Mouse (Mus musculus) cerebellum, postnatal 36 days (tissue): ENCODE data around the gene Osbpl11.
A peak's percentile ranks its signal among the peaks of the same experiment; 100 is the strongest.
"Not testable (repeated sequence)": the region's sequence is repeated elsewhere in the genome, so short reads cannot be mapped to it uniquely, and the experiment has no call there.

Experiments used
- DNase-seq, 2 experiments: peaks; one replicate each; pipeline ENCODE4 v3.0.0; 2021 to 2022; ENCODE audit warnings: mixed read lengths in 2 of 2

Osbpl11 gene

GRCm38 (mm10) chr16:33184901-33185260 is at the start of gene Osbpl11:
Gene Osbpl11 (plus strand): TSS chr16:33185071.
- peak; percentile 95 to 96 for DNase-seq

DNA sequence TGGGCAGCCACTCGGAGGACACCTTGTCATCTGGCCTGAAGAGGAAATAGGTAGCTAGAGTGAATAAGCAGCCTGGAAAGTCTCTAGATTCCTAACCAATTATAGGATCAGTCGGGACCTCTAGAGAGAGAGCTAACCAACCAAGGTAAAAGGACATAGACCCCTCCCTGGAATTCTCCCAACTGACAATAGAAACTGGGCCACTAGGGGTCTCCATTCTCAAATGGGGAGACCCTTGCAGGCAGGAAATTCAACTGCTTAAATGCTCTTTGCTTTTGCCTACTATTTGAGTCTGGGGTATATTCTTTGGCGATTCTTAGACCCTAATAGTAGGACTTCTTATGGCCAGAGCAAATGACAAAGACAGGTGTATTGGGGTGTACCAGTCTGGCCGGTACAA is 49.7 kb upstream of the Osbpl11 start:
- no peak for DNase-seq

DNA sequence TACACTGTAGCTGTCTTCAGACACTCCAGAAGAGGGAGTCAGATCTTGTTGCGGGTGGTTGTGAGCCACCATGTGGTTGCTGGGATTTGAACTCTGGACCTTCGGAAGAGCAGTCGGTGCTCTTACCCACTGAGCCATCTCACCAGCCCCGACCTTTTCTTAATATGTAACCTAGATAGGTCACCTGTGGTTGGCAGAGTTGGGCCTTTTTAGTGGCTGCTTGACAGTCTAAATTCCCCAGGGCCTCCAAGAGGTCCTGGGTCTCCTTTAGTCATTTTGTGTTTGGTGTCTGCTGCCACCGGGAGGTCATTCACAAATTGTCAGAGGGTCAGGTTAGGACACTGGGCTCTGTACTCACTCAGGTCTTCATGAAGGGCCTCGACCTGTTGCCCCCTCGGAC is 45.8 kb upstream of the Osbpl11 start:
- not testable (repeated sequence) for DNase-seq

- no peak for DNase-seq
These were observed 43.1 kb upstream of the Osbpl11 start for GRCm38 (mm10) chr16:33141758-33142280.

DNA sequence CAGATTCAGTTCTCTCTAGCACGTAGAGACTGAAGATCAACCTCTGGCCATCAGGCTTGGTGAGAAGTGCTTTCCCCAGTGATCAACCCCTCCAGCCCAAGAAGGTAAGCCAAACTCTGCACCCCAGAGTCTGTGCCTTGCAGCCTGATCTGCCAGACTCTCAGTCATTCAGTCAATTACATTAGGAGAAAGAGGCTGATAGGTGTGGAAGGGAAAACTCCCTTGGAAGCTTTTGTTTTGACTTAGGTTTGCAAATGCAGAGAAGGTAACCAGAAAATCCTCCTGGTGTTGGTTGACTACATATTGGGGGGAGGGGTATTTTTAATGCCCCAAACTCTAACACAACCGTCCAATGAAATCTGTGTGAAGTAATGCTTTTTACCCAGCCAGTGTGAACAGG is 41.4 kb upstream of the Osbpl11 start:
- no peak for DNase-seq

DNA sequence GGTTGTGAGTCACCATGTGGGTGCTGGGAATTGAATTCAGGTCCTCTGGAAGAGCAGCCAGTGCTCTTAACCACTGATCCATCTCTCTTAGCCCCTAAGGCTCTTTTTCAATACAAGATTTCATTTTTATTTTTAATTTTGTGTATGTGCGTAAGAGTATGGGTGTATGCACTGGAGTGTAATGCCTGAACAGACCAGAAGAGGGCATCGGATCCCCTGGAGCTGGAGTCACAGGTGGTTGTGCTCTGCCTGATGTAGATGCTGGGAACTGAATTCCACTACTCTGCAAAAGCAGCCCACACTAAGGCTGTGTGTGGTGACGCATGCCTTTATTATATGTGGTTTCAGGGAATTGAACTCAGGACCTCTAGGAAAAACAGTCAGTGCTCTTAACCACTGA is 38.7 kb upstream of the Osbpl11 start:
- no peak for DNase-seq

DNA sequence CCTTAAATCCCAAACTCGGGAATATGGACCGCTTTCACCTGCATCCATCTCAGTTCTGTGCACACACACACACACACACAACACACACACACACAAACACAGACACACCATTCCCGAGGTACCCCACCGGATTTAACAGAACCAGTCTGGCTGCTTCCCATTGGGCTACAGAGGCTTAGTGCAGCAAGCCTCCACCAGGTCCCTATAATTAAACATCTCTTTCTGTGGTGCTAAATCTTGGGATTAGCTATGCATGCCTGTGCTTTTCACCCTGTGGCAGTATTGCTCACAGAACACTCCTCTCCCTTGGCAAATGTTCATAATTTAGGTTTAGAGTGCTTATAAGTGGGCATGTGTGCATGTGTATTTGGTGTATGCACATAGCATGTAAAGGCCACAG is 36.7 kb upstream of the Osbpl11 start:
- DNase-seq, result no peak

GRCm38 (mm10) chr16:33150875-33151274 is 34.0 kb upstream of the Osbpl11 start:
- DNase-seq, result not testable (repeated sequence)

DNA sequence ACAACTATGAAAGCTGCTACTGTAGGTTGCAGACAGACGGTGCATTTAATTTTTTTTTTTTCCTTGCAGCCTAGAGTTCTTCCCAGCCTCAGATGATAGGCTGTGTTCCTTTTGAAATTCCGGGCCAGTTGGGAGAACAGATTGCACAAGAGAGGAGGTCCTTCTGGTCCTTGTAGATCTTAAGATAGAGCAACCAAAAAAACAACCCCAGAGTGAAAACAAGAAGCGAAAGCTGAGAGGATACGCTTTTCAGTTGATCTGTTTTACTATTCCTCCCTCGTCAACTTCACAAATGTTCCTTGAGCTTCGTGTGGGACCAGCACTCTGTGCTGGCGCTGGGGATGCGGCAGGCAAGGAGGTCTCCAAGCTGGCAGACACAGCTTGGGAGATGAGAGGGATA is 33.3 kb upstream of the Osbpl11 start:
- DNase-seq, result peak in 1 of 2 experiments; percentile 31

DNA sequence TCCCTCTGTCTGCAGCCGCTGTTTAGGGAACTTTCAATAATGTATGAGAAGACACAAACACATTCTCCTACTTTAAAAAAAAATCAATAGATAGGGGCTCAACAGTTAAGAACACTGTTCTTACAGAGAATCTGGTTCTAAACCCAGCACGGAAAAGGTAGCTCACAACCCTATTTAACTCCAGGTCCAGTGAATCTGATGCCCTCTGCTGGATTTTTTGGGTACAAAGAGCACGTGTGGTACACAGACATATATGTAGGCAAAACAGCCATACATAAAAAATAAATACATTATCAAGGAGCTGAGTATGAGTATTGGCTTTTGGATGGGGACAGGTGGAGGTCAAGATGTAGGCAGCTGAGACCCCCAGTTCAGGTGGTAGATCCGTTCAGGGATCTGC is 29.9 kb upstream of the Osbpl11 start:
- DNase-seq, result peak in 1 of 2 experiments; percentile 38

GRCm38 (mm10) chr16:33158006-33158405 is 26.9 kb upstream of the Osbpl11 start:
- no peak for DNase-seq

DNA sequence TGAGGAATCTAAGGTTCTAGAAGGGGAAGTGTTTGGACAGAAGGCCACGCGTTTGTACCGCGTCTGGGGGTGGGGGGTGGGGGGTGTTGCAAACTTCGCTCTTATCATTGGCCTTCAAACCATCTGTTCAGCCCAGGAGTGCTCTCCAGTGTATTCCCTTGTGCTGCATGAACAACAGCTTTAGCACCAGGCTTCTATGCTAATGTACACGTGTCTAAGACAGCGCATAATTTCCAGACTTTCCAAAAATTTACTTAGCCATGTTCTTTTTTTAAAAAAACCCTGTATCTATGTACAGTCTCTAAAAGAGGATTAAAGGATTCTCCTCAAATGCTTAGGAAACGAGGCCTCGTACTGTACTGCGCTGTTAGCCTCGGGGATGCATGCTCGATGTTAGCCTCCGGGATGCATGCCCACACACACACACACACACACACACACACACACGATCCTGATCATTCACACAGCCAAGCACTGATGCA is 26.2 kb upstream of the Osbpl11 start:
- DNase-seq, result no peak

- no peak for DNase-seq
These were observed 25.5 kb upstream of the Osbpl11 start for GRCm38 (mm10) chr16:33159363-33159762.

DNA sequence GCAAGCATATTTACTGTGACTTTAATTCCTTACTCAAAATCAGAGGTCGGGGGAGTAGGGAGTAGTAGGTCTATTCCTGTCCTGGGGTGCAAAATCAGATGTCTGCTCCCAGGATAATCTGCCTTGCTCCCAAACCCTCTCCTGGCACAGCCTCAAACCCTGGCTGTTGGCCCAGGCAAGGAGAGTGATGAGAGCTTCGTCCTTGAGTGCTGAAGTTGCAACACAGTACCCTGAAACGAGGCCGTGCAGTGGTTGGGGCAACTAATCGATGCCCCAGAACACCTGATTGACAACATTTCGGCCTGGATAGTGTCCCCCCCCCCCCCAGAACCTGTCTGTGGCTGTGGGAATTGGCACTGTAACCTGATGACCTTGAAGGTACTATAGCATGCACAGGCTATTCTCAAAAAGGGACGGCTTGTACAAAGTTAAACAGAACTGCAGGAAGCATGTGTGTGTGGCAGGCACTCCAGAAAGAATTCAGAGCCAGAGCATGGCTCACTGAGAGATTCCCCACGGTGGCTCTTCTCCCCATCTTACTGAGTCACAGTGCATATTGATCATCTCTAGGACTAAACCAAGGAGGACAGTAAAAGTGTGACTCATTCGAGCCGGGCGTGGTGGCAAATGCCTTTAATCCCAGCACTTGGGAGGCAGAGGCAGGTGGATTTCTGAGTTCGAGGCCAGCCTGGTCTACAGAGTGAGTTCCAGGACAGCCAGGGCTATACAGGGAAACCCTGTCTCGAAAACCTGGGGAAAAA is 21.4 kb upstream of the Osbpl11 start:
- DNase-seq, result no peak

- DNase-seq, result not testable (repeated sequence)
These were observed 18.6 kb upstream of the Osbpl11 start for GRCm38 (mm10) chr16:33166284-33166683.

GRCm38 (mm10) chr16:33167537-33167936 is 17.3 kb upstream of the Osbpl11 start:
- DNase-seq, result no peak

DNA sequence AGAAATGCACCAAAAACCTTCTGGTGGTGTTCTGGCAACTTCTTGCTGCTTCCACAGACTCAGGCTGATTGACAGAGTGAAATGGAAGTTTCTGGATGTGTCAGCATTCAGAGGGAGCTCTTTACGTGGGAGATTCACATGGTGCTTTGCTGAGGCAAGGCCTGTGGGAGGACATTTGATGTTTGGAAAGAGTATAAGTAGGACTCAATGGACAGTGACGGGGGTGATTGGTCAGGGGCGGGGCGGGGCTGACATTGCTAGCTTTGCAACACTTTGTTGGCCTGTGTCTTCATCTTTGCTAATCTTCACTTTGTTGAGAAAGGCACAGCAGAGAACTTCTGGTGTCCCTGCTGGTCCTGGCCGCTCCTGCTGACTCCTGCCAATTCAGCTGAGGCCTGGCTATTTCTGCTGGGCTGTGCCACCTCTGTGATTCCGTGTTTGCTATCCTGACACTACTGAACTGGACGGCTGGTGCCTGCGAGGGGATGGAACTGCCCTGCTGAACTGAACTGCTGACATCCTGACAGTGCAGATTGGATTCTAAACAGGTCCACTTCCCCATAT is 15.3 kb upstream of the Osbpl11 start:
- DNase-seq, result no peak

GRCm38 (mm10) chr16:33170716-33171587 is 13.9 kb upstream of the Osbpl11 start:
- no peak for DNase-seq

- no peak for DNase-seq
These were observed 13.1 kb upstream of the Osbpl11 start for GRCm38 (mm10) chr16:33171800-33172199.

DNA sequence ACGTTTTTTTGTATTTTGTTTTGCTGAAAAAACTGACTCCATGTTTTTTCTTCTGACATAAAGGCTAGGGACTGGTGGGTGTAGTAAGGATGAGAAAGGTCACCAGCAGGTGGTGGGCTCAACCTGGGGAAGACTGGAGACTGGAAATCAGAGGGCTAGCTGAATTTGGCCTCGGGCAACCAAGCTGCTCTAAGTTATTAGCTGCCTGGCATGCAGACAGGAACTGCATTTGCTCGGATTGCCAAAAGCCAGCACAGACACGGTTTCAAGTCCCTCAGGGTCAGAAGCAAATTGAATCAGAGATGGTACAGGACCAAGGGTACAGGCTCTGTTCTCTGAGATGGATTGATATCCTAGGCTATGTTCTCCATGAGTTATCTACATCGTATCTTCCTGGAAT is 11.7 kb upstream of the Osbpl11 start:
- DNase-seq, result no peak

DNA sequence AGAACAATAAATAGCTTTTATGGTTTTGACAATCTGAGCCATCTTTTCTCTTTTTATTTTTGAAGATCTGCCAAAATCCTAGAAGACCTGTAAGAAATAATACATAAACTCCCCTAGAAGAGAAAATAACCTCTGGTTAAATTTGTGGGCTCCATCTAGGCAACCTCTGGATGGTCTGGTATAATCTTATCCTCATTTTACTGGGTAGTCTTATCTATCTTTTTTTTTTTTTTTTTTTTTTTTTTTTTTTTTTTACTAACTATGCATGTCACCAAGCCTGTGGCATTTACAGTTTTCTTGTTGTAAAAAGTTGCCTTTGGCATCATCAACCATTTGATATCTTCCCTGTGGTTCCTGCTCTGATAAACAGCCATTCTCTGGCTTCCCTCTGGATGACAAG is 10.2 kb upstream of the Osbpl11 start:
- no peak for DNase-seq

GRCm38 (mm10) chr16:33176831-33177230 is 8.0 kb upstream of the Osbpl11 start:
- not testable (repeated sequence) for DNase-seq

GRCm38 (mm10) chr16:33177722-33178121 is 7.1 kb upstream of the Osbpl11 start:
- DNase-seq, result no peak
